Mouse (Mus musculus) mouse embryonic stem cell (cell line): ENCODE data around the gene Hdac1.
"Not testable (repeated sequence)": the region's sequence is repeated elsewhere in the genome, so short reads cannot be mapped to it uniquely, and the experiment has no call there.

ENCODE experiments used
- in situ Hi-C, 2 experiments: fragments of 300-500 bp; cut with MboI; formaldehyde crosslinking; loops; 1 replicate in 1 of 2; 3 replicates in 1 of 2; pipeline ENCODE4 v1.14.3; 2019 to 2020; ENCODE audit warnings: low sequenced_read_pairs in 2 of 2, low pct_unique_long_range_greater_than_20kb in 1 of 2, mixed read lengths in 1 of 2; ENCODE audit not compliant: unreplicated experiment in 1 of 2

Gene Hdac1

GRCm38 (mm10) chr4:129565139-129565538 is 22.6 kb upstream of the Hdac1 start:
- in situ Hi-C loops = no loop called here

- in situ Hi-C loops = no loop called here
Observed at GRCm38 (mm10) chr4:129563718-129564117, 21.2 kb upstream of the Hdac1 start.

GRCm38 (mm10) chr4:129561184-129561583 is 18.7 kb upstream of the Hdac1 start:
- in situ Hi-C loops = no loop called here

- in situ Hi-C loops = no loop called here
Observed at GRCm38 (mm10) chr4:129558321-129558955, 15.9 kb upstream of the Hdac1 start.

GRCm38 (mm10) chr4:129557256-129557808 is 14.8 kb upstream of the Hdac1 start:
- in situ Hi-C loops = no loop called here

- in situ Hi-C loops = no loop called here
Observed at GRCm38 (mm10) chr4:129556532-129557223, 14.2 kb upstream of the Hdac1 start.

- in situ Hi-C loops = no loop called here
Observed at GRCm38 (mm10) chr4:129555862-129556531, 13.5 kb upstream of the Hdac1 start.

GRCm38 (mm10) chr4:129555421-129555861 is 12.9 kb upstream of the Hdac1 start:
- in situ Hi-C loops = no loop called here

- in situ Hi-C loops = not testable (repeated sequence)
Observed at GRCm38 (mm10) chr4:129554512-129554911, 12.0 kb upstream of the Hdac1 start.

GRCm38 (mm10) chr4:129550295-129550694 is 7.8 kb upstream of the Hdac1 start:
- in situ Hi-C loops = no loop called here

- in situ Hi-C loops = no loop called here
Observed at GRCm38 (mm10) chr4:129549306-129549705, 6.8 kb upstream of the Hdac1 start.

- in situ Hi-C loops = not testable (repeated sequence)
Observed at GRCm38 (mm10) chr4:129547631-129548030, 5.1 kb upstream of the Hdac1 start.

- in situ Hi-C loops = no loop called here
Observed at GRCm38 (mm10) chr4:129544106-129544505, 1.6 kb upstream of the Hdac1 start.

GRCm38 (mm10) chr4:129541868-129542591 is 483 bp downstream of the Hdac1 start:
- in situ Hi-C loops = no loop called here

GRCm38 (mm10) chr4:129540012-129540411 is 2.5 kb downstream of the Hdac1 start:
- in situ Hi-C loops = no loop called here

- in situ Hi-C loops = not testable (repeated sequence)
Observed at GRCm38 (mm10) chr4:129528901-129529300, 13.6 kb downstream of the Hdac1 start.

- in situ Hi-C loops = no loop called here
Observed at GRCm38 (mm10) chr4:129525889-129526288, 16.6 kb downstream of the Hdac1 start.

- in situ Hi-C loops = no loop called here
Observed at GRCm38 (mm10) chr4:129525338-129525737, 17.2 kb downstream of the Hdac1 start.

GRCm38 (mm10) chr4:129518519-129518918 is 24.0 kb downstream of the Hdac1 start:
- in situ Hi-C loops = no loop called here
